Mouse (Mus musculus) ovary, adult 2 months (tissue): ENCODE results near the gene Rwdd4a. TPM values are rescaled to one million over a fixed set of nuclear protein-coding genes. Genes with fewer than 3 reads are reported as not detected.

Experiments used
- polyA plus RNA-seq: library from polyadenylated mRNA; depleted of rRNA; stranded (reverse); fragments of >200 nt; gene quantifications from 2 replicates; pipeline ENCODE4 v1.2.3, GENCODE M21; 2012; rRNA removed

Gene Rwdd4a
- polyA plus RNA-seq = 21.2 and 27.5 TPM in 2 replicates

DNA sequence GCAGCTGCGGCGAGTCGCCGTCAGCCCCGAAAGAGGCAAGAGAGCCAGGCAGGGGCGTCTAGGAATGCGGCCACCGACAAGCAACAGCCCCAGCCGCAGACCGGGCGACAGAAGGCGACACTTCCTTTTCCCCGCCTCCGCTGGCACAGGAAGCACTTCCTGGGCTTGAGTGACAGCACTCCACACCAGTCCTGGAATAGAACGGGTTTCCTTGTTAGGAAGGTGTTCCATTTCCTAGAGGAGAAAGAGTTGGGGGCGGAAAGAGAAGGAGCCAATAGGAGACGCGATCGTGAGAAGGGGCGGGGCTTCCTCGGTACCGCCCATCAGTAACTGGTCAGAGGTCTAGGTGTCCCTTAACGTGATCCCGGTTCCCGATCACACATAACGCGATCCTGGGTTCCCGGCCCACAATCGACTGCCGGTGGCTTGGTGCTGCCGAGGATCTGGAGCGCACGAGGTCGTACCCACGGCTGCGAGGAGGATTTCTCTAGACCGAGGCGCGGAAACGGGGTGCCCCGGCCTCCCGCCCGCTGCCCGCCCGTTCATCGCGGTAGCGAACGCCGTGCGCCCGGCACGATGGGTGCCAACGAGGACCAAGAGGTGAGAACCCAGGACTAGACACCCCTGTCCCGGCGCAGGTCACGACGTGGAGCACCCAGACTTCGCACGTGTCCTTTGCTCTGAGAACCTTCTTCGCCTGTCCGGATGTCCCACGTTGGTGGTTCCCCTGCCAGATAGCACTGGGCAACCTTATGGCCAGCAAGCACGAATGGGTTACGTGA is at the start of gene Rwdd4a, which contains the start of gene Trappc11:
Gene Rwdd4a, plus strand, starts transcription at position 321 of the 782 bp plus-strand sequence.
Gene Trappc11, minus strand, starts transcription at position 127 of the 782 bp plus-strand sequence.

Other genes with a start within 250 kb of the Rwdd4a start
- 3.7 and 4.2 TPM in 2 replicates for gene Stox2, start 87.3 kb upstream of the Rwdd4a start, polyA plus RNA-seq
- gene Trappc11, start 194 bp upstream of the Rwdd4a start, polyA plus RNA-seq = 18.1 and 21.3 TPM in 2 replicates
- 2.2 and 2.4 TPM in 2 replicates for gene Ing2, start 141.9 kb downstream of the Rwdd4a start, polyA plus RNA-seq
- 20.7 and 26.0 TPM in 2 replicates for gene Cdkn2aip, start 180.3 kb downstream of the Rwdd4a start, polyA plus RNA-seq